Mouse (Mus musculus) forebrain, embryonic 15.5 days (tissue): ENCODE measurements at regions not wholly inside any gene's neighbourhood (a gene's known extent, or its start where the extent isn't known, plus 50 kb on each side); places are given as distances from the start of the nearest gene placed in this dataset.

Source experiments
- ATAC-seq: fragments of 200-750 bp; cut with Nextera tagmentation; replicated peaks from 2 replicates; pipeline ENCODE4 v1.8.0; 2017; ENCODE audit warnings: mild to moderate bottlenecking, moderate TSS enrichment, moderate library complexity
- H3K27ac ChIP-seq: fragments of 300-500 bp; sonication (generic); replicated peaks from 2 replicates; pipeline ENCODE4 v1.5.1; 2015; ENCODE audit warnings: mild to moderate bottlenecking, inconsistent platforms
- H3K27me3 ChIP-seq: fragments of 300-500 bp; sonication (generic); 2 replicates; pipeline ENCODE4 v1.6.1; 2015; ENCODE audit warnings: inconsistent platforms
- H3K36me3 ChIP-seq: fragments of 300-500 bp; sonication (generic); 2 replicates; pipeline ENCODE4 v1.6.1; 2015; ENCODE audit warnings: mild to moderate bottlenecking, inconsistent platforms
- H3K4me1 ChIP-seq: fragments of 300-500 bp; sonication (generic); 2 replicates; pipeline ENCODE4 v1.6.1; 2015; ENCODE audit warnings: inconsistent platforms
- H3K4me2 ChIP-seq: fragments of 300-500 bp; sonication (generic); replicated peaks from 2 replicates; pipeline ENCODE4 v1.6.1; 2015; ENCODE audit warnings: mild to moderate bottlenecking, inconsistent platforms
- H3K4me3 ChIP-seq: fragments of 300-500 bp; sonication (generic); 2 replicates; pipeline ENCODE4 v1.5.1; 2015; ENCODE audit warnings: mild to moderate bottlenecking, inconsistent platforms
- H3K9ac ChIP-seq: fragments of 300-500 bp; sonication (generic); replicated peaks from 2 replicates; pipeline ENCODE4 v1.6.1; 2015; ENCODE audit warnings: mild to moderate bottlenecking, inconsistent platforms
- H3K9me3 ChIP-seq: fragments of 300-500 bp; sonication (generic); 2 replicates; pipeline ENCODE4 v1.6.1; 2016; ENCODE audit warnings: inconsistent platforms
- WGBS: fragments of 180-500 bp; shearing (Covaris S2); methylation state at CpG from one replicate; pipeline ENCODE4 v1.1.7; 2015; ENCODE audit warnings: mixed read lengths; 5-methylcytosine and 5-hydroxymethylcytosine counted together

DNA sequence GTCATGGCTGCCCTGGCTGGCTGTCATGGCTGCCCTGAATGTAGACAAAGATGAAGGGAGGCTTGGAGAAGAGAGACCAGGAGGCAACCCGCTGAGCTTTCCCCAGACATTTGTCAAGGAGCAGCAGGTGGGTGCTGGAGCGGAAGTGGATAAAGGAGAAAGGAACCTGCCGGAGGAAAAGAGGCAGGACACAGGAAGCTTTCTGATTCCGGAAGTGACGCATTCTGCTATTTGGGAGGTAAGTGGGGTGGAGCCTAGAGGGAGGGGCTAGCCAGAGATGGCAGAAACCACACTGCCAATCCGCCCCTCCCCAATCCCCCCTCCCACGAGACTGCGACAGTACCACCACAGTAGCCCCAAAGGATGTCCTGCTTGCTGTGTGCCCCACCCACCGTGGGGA lies 80.1 kb downstream of the Gm572 start:
- no peak overlapping the region for H3K27ac ChIP-seq
- 0 out of 2 replicates have a peak, but pooled peaks cover 5% of the 10 kb centered on the region for H3K27me3 ChIP-seq
- ATAC-seq = no peak
- 80% methylated on average over 9 of the region's 9 CpGs for WGBS
- H3K36me3 ChIP-seq = no peaks in the 10 kb centered on the region
- no peak overlapping the region for H3K4me2 ChIP-seq
- no peaks in the 10 kb centered on the region for H3K9me3 ChIP-seq
- peaks cover 13% of the 10 kb centered on the region for H3K4me1 ChIP-seq
- H3K4me3 ChIP-seq = no peak overlapping the region
- no peak overlapping the region for H3K9ac ChIP-seq

DNA sequence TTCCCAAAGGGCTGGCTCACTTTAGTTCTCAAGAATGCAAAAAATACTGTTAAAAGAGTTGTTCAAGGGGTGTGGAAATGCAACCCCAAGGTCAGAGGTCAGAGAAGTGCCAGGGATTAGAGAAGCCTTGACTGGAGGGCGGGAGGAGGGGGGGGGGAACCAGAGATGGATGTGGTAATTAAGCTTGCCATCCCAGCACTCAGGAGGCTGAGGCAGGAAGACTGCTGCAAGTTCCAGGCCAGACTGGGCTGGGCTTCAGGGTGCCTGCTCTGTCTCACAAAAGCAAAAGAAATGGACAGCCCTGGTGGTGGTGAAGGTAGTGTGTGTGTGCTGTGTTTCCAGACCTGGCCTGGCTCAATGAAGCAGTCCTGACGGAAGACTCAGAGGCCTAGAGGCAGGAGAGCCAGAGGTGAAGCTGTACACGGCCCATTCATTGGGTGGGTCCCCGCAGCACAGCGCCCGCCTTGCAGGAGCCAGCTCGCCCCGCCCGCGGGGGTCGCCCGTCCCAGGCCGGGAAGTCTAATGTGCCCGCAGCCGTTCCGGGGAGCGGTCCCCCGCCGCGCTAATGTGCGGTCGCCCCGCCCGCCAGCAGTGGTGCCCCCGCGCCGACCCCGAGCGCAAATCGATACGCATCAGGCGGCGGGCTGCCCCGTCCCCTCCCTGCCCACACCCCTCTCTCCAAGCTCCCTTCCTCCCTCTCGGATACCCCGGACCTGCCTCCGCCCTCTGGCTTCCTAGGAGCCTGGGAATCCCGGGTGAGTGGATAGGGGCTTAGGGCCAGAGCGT lies 80.1 kb upstream of the Casz1 start:
- Histone ChIP-seq H3K9ac (peak overlapping the region; percentile 35), H3K4me2 (peak overlapping the region; percentile 46), H3K4me1 (peaks cover 13% of the 10 kb centered on the region), H3K27me3 (0 out of 2 replicates have a peak, but pooled peaks cover 5% of the 10 kb centered on the region), H3K9me3 (no peaks in the 10 kb centered on the region), H3K27ac (no peak overlapping the region), H3K4me3 (peak overlapping the region; percentile 32), H3K36me3 (no peaks in the 10 kb centered on the region)
- 5% methylated on average over 38 of the region's 39 CpGs for WGBS
- no peak for ATAC-seq

DNA sequence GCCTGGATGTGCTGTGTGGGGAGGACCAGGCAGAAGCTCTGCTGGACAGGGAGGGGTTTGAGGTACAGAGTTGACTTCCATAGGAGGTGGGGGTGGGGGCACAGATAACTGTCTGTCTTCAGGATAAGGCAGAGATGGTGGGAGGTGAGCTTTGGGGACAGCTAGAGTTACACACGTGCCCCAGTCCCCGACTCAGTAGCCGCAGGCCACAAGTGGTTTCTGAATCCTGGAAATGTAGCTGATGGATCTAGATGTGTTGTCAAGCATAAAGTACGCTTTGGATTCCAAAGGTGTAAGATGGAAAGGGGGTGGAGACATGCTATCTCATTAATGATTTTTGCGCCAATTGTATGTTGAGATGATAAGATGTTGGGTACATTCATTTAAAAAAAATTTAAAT lies 75.4 kb upstream of the Casz1 start:
- ATAC-seq = no peak
- Histone ChIP-seq H3K9ac (no peak overlapping the region), H3K27ac (no peak overlapping the region), H3K4me2 (no peak overlapping the region), H3K4me3 (no peak overlapping the region), H3K27me3 (0 out of 2 replicates have a peak, but pooled peaks cover 5% of the 10 kb centered on the region), H3K4me1 (peaks cover 6% of the 10 kb centered on the region), H3K9me3 (no peaks in the 10 kb centered on the region), H3K36me3 (no peaks in the 10 kb centered on the region)
- 91% methylated on average over 5 of the region's 5 CpGs for WGBS

DNA sequence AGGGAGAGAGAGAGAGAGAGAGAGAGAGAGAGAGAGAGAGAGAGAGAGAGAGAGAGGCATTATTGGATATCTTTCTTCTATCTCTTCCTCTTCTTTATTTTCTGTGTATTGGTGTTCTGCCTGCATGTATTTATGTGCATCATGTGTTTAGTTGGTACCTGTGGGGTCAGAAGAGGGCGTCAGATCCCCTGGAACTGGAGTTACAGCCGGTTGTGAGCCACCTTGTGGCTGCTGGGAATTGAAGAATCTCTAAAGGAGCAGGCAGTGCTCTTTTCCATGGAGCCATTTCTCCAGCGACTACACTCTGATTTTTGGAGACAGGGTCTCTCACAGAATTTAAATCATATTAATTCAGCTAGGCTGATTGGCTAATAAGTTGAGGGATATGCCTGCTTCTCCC lies 72.6 kb upstream of the Casz1 start:
- H3K9me3 ChIP-seq = no peaks in the 10 kb centered on the region
- H3K9ac ChIP-seq = no peak overlapping the region
- no peak overlapping the region for H3K27ac ChIP-seq
- no peak overlapping the region for H3K4me2 ChIP-seq
- ATAC-seq = no peak
- no peak overlapping the region for H3K4me3 ChIP-seq
- H3K36me3 ChIP-seq = no peaks in the 10 kb centered on the region
- WGBS = 58% methylated on average over 3 of the region's 3 CpGs
- H3K27me3 ChIP-seq = peaks cover 3% of the 10 kb centered on the region; the same call in 1 of the 2 replicates
- H3K4me1 ChIP-seq = no peaks in the 10 kb centered on the region

DNA sequence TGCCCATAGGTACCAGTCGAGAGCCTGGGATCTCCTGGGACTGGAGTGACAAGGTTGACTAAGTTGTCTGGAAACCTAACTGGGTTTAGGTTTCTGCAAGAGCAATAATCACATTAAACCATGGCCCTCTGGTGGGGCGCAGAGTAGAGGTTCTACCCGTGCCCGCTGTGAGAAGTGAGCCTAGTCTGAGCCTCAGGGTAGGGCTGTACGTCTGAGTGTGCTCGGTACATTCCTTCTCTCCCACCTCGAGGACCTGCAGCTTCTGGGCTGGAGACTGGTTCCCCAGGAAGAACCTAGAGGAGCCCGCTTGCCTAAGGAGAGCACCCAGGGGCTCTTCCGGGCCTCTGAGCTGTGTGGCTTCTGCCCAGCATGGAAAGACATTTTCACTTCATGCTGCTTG lies 70.2 kb upstream of the Casz1 start:
- Histone ChIP-seq H3K4me1 (no peaks in the 10 kb centered on the region), H3K4me3 (no peak overlapping the region), H3K9ac (no peak overlapping the region), H3K27me3 (peaks cover 5% of the 10 kb centered on the region; the same call in 1 of the 2 replicates), H3K36me3 (no peaks in the 10 kb centered on the region), H3K9me3 (no peaks in the 10 kb centered on the region), H3K27ac (no peak overlapping the region), H3K4me2 (no peak overlapping the region)
- ATAC-seq = no peak
- 85% methylated on average over 9 of the region's 9 CpGs for WGBS

DNA sequence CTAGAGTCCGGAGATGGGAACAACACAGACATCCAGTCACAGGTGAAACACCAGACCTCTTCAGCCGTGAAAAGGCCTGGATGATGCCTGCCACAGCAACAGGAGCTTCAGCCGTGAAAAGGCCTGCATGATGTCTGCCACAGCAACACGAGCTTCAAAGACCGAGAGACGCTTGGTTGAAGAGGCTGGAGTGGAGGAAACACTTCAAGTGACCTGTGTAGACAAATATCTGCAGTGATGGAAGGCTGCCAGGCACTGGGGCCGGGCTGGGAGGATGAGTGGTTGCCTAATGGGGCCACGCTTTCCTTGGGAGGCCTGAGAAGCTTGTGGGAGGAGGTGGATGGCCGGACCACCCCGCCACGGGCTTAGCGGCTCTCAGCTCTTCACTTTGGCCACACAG lies 69.7 kb upstream of the Casz1 start:
- Histone ChIP-seq H3K9ac (no peak overlapping the region), H3K4me2 (no peak overlapping the region), H3K4me1 (no peaks in the 10 kb centered on the region), H3K36me3 (no peaks in the 10 kb centered on the region), H3K27me3 (peaks cover 5% of the 10 kb centered on the region; the same call in 1 of the 2 replicates), H3K4me3 (no peak overlapping the region), H3K27ac (no peak overlapping the region), H3K9me3 (no peaks in the 10 kb centered on the region)
- ATAC-seq = no peak
- WGBS = 66% methylated on average over 12 of the region's 12 CpGs

DNA sequence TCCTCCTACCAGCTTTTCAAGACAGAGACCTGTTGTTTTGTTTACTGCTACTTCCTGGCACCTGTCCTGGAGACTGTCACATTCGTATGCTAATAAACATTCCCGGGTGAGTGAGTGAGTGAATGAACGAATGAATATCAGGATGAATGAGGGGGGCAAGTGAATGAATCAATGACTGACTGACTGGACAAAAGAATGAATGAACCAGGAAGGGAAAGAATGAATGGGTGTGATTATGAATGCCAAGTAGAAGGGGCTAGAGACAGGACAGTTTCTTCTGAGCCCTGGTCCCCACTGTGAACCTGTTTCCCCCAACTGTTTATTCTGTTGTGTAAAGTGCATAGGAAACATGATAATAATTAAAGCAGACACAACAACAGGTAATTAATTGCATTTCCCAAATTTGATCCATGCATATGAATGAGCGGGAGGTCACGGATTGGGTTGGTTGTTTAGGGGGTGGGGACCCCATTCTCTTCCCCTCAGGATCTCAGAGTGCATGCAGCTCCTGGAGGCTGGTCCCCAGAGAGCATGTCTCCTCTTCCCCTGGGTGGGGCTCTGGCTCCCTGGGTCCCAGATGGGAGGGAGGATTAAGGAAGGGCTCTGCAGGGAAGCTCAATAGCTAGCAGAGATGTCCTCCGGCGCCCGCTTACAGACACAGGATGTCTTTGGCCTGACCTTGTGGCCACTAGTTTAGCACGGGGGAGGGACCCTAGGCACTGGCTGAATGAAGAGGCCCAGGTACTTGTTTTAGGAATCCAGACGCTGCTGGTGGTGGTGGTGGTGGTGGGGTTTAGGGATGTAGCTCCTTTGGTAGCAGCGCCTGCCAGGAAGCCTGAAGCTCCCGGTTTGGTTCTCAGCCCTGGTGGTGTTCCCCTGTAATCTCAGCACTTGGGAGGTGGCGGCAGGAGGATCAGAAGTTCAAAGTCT lies 65.4 kb upstream of the Casz1 start:
- Histone ChIP-seq H3K4me1 (peaks cover 13% of the 10 kb centered on the region), H3K36me3 (no peaks in the 10 kb centered on the region), H3K9me3 (no peaks in the 10 kb centered on the region), H3K9ac (no peak overlapping the region), H3K27ac (no peak overlapping the region), H3K4me3 (no peak overlapping the region), H3K27me3 (peaks cover 10% of the 10 kb centered on the region), H3K4me2 (no peak overlapping the region)
- ATAC-seq = no peak
- 29% methylated on average over 13 of the region's 13 CpGs for WGBS

DNA sequence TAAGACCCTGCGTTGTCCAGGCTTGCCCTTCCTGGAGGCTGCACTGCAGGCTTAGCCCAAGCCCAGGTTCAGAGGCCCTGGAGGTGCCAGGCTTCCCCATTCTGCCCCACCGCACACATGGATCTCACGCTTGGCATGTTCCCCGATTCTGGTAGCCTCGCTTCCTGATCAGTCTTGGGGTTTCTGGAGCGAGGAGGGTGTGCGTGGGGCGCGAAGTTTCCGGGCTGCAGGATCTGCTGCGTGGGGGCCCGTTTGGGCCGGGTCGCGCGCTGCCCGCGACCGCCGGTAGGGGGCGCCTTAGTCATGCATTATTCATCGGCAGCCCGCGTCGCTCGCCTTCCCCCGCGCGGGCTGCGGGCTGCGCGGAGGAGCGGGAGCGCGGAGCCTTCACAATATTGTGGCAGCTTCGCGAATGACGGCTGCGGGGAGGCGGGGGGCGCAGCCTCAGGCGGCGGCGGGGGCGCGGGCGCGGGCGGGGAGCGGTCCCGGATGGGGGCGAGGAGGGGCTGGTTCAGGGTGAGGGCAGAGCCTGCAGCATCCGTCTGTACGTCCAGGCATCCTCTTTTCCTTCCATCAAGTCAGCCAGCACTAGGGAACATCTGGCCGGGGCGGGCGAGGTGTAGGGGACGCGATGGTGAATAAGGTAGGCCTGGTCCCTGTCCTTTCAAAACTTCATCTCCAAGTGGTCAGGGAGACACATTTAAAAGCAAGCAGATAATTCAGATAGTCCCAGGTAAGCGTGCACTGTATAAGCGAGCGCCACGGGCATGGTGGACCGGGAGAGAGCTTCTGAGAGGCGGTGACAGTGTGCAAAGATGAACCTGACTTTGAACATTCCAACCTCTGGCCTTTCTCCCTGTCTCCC lies 61.4 kb upstream of the Casz1 start:
- ATAC-seq = peak; percentile 86
- Histone ChIP-seq H3K27me3 (peaks cover 22% of the 10 kb centered on the region), H3K27ac (no peak overlapping the region)

DNA sequence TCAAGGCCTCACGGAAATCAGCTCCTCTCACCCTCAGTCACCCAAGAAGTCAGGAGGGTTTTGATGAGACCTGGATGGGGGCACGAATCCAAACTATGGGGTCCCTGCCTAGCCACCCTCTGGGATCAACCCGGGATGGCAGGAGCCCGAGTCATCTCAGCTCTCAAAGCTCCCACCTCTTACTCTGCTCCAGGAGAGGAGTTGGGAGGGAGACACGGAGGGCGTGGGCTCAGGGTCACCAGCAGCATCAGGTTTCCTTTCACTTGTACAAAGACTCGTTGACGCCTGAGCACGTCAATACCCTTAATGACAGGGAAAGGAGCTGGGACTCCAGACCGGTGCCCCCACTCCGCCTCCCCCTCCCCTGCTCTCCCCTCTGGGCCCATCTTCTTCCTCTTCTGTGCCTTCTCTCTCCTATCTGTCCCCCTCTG lies 60.8 kb upstream of the Casz1 start:
- no peak overlapping the region for H3K4me3 ChIP-seq
- ATAC-seq = peak; percentile 11; the same call in 1 of the 2 replicates

More for the DNA sequence above, 61.4 kb upstream of the Casz1 start:
- Histone ChIP-seq H3K9me3 (no peaks in the 10 kb centered on the region), H3K4me1 (peaks cover 13% of the 10 kb centered on the region), H3K36me3 (no peaks in the 10 kb centered on the region), H3K4me3 (peak overlapping the region; percentile 41), H3K4me2 (peak overlapping the region; percentile 72), H3K9ac (peak overlapping the region; percentile 42)
- WGBS = 3% methylated on average over 48 of the region's 65 CpGs

DNA sequence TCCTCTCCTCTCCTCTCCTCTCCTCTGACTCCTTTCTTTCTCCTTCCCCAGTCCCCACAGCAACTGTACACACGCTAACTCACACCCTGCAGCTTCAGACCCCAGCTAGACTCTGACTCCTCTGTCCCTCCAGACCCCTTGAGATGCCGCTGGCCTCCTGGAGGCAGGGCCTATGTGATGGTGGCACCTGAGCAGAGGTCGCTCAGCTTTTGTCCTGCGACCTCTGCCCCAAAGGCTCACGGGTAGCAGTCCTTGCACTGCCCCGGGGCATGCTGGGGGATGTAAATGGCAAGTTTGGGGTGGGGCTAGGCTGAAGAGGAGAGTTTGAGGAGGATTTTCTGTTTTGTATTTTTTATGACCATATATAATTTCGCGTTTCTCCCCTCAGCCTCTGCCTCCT lies 60.2 kb upstream of the Casz1 start:
- Histone ChIP-seq H3K36me3 (no peaks in the 10 kb centered on the region), H3K27ac (no peak overlapping the region), H3K9ac (no peak overlapping the region), H3K4me3 (no peak overlapping the region), H3K27me3 (peaks cover 21% of the 10 kb centered on the region), H3K4me1 (peaks cover 13% of the 10 kb centered on the region), H3K9me3 (no peaks in the 10 kb centered on the region), H3K4me2 (no peak overlapping the region)
- WGBS = 55% methylated on average over 8 of the region's 8 CpGs
- ATAC-seq = no peak

More for the DNA sequence above, 60.8 kb upstream of the Casz1 start:
- WGBS = 16% methylated on average over 10 of the region's 11 CpGs
- Histone ChIP-seq H3K27ac (no peak overlapping the region), H3K36me3 (no peaks in the 10 kb centered on the region), H3K4me2 (peak overlapping the region; percentile 72), H3K9me3 (no peaks in the 10 kb centered on the region), H3K9ac (no peak overlapping the region), H3K4me1 (peaks cover 13% of the 10 kb centered on the region), H3K27me3 (peaks cover 22% of the 10 kb centered on the region)

DNA sequence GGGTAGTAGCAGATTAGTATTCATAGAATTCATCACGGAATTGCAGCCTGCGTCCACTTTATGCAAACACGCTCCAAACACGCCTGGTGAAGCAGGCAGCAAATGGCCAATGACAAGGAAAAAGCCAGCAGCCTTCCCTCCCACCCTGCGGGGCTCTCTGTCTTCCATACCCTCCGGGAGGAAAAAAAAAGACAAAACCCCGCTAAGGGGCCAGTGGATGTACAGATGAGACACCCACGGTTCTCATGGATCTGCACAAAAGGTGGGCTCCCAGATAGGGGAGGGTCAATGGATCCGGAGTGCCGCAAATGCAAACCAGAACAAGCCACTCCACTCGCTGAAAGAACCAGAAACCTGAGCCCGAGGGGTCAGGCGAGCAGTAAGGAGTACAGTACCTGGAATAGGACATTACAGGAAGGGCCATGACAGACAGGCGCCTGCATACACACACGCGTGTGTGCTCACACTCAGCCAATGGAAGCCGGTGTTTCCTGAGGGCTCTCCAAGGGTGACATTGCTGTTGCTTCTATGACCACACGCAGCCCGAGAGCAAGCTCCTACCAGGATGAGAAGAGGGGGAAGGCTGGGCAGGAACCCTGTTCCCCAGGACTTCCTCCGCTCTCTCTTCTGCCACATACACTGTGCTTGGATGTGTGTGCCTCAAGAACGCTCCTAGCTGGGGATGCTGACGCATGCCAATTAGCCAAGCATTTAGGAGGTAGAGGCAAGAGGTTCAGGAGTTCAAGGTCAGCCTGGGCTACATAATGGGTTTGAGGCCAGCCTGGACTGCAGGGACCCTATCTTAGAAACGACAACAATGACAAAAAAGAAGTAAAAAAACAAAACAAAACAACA lies 57.5 kb upstream of the Casz1 start:
- WGBS = 47% methylated on average over 23 of the region's 23 CpGs
- Histone ChIP-seq H3K27me3 (peaks cover 21% of the 10 kb centered on the region), H3K27ac (no peak overlapping the region), H3K9ac (no peak overlapping the region), H3K4me3 (no peak overlapping the region), H3K36me3 (no peaks in the 10 kb centered on the region), H3K4me2 (no peak overlapping the region), H3K4me1 (peaks cover 20% of the 10 kb centered on the region), H3K9me3 (no peaks in the 10 kb centered on the region)
- ATAC-seq = no peak
